Mouse (Mus musculus): Measurements from ENCODE around the gene Ppp4r3a.

DNA sequence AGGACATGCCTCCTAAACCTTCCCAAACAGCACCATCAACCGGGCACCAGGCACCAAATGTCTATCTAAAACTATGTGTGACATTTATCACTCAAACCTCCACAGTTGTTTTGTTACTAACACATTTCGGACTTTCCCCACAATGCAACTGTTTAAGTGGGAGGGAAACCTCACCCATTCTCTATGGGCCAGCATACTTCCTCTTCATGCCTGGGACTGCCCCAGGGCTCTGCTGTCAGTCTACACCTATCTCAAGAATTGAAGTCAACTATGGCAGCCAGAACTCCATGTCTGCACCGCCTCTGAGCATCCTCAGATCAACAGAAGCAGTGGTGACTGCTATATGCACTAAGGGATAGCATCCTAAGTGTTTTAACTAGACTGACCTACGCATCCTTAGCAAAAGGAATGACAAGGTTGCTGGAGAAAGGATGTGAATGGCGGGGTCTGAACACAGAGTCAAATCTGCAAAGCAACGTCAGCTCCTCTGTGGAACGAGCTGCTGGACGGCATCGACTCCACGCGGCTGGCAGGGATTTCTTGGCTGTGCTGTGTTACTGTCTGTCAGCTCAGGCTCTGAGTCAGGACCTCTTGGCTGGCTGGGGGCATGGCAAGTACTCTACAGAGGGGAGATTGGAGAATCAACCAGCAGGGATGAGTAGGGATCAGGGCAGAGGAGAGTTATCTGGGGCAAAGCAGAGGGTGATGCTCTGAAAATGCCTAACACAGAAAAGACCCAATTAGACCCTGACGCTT is 77.7 kb downstream of the Ppp4r3a start:
- TF ChIP-seq CTCF (IDR thresholded peaks at IDR 0.05; ENCODE audit: low read depth) (no peak), EP300 (IDR thresholded peaks at IDR 0.05; ENCODE audit: low read depth) (no peak)
